Mouse (Mus musculus): ENCODE data around the gene Apba3.

The Apba3 gene

DNA sequence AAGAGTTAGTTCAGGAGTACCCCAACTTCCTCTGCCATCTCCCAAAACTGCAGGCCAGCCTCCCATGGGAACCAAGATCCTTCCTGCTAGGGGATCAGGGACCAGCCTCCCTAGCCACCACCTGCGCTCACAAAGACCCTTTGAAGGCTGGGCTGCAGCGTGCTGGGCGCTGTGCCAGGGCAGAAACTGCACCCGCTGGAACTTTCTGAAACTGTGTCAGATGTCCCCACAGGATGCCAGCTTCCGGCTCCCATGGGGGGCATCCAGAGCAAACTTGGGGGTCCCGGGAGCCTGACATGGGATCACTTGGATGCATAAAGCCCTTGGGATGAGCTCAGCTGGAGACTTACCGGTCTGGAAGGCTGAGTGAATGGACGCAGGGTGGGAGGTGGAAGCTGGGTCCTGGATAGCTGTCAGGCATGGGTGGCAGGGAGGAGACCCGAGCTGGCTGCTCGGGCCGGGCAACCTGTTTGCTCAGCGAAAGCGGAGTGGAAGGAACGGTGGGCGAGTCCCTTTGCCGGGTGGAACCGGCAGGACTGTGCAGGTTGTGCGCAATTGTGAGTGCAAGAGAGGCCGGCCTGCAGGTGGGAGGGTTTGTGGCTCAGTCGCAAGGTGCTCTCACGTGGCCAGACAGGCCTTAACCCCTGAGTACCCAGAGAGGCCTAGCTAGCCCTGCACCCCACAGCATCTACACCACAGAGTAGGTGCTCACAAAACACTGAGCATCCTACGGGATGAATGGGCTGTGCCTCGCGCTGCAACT is 24.1 kb downstream of the Apba3 start:
- DNase-seq: peak; percentile 59

DNA sequence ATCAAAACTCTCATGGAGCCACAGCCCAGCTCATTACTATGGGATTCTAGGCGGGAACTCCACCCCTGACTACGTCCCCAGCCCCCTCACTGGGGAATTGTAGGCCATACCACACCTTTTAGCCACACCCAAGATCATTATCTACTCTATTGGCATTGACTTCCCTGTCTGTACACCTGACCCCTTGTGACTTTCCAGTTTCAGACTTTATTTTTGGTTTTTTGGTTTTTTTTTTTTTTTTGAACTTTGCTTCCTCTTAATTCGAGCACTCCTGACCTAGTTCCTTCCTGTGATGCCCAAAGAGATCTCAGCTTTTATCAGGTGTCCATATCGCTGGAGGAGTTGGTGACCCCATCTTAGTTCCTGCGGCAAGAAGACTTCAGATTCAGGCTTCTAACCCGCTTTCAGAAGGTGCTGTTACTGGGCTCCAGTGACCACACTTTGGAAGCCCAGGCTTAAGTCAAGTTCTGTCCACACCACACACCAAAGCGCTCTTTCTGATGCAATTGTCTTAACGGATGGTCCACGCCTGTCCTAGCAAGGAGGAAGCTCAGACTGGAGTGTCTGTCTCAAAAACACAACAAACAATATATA is 24.8 kb downstream of the Apba3 start, which contains the start of gene Tjp3:
TSS of gene Tjp3 (minus strand) at position 71 of the 594 bp plus-strand sequence.
- DNase-seq: no peak

DNA sequence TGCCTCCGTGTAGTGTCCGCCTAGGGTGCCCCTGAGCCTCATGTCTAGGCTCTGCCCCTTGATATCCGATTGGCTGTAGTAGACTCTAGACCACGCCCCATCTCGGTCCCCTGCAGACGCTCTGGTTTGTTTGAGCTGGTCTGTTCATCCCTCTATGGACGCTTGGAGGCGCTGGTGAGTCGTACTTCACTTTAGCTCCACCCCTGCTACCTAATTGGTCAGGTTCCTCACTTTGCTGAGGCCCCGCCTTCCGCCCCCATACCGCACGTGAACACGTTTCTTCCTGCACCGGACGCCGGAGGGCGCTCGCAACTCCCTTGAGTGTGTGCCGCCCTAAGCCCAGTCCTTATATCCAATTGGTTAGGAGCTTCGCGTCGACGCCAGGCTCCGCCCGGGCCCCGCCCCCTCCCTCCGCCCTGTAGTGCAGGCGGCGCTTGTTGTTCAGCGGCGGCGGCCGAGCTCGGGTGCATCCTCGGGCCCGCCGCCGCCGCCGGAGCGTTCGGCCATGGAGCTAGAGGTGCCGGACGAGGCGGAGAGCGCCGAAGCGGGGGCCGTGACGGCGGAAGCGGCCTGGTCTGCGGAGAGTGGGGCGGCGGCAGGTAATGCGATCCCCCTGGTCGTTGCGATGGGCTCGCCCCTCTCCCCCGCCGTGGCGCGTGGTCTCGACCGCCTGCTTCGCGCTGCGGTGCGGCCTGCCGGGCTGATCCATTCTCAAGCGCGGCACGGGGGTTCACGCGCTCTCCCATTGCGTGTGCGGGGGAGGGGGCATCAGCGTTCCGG is 26.0 kb downstream of the Apba3 start, which contains the start of gene Pip5k1c:
TSS of gene Pip5k1c (plus strand) at position 410 of the 780 bp plus-strand sequence.
- peak; percentile 99 for DNase-seq

DNA sequence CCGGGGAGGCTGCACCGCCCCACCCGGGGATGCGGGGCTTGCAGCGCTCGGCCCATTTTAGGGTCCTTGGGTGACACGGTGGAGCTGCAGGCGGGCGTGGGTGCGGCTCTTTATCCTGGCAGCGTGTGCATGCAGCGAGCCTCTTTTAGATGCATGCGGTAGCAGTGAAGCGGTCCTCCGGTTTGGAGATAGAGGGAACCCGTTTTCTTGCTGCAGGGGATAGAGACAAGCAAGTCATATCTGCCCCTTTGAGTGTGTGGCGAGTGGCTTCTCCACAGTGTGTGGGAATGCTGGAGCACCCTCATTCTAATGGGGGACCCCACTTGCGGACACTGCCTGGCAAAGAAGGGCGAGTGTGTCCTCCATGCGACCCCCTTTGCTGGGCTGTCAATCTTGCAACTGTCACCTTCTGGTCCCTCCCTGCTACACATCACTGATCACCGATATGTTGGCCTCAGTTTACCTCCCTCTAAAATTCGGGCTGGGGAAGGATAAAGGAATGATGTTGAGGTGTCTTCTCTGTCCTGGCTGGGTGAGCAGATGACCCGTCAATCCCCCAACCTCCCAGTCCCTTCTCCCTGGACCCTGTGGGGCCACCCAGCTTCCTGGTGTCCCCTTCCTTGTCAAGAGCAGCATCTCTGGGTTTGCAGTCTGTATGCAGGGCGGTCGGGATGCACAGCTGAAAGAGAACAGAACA is 26.7 kb downstream of the Apba3 start:
- no peak for DNase-seq

DNA sequence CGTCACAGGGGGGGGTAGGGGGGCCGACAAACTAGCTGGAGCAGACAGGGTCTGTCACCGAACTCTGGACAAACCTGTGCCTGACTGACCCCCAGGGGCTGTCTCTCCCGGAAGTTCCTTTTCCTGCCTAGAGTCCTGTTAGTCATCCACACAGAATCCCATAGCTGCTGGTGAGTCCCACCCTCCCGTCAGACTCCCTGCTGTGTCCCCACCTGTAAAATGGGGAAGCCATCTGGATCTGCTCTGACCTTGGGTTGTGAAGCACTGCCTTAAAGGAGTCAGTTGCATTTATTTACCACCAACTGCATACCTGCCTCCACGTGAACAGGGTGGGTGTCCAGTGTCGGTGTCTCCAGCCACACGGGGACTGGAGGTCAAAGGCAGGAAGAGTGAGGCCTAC is 27.7 kb downstream of the Apba3 start:
- DNase-seq: no peak

DNA sequence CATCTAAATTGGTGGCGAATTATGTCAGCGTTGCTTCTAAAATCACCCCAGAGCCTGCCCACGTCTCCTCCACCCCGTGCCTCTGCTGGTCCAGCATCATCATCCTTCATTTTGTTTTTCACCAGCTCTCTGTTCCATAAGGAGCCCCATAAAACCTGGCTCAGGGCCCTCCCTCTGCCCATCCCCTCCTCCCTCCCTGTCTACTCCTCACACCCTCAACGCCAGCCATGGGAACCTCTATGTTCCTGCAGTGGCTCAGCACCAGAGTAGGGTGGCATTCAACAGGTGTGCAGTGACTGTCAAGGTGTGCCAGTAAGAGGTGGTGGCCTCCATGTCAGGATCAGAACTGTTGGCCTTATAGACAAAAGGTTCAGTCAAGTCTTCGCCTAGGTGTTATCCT is 28.4 kb downstream of the Apba3 start:
- DNase-seq: no peak

DNA sequence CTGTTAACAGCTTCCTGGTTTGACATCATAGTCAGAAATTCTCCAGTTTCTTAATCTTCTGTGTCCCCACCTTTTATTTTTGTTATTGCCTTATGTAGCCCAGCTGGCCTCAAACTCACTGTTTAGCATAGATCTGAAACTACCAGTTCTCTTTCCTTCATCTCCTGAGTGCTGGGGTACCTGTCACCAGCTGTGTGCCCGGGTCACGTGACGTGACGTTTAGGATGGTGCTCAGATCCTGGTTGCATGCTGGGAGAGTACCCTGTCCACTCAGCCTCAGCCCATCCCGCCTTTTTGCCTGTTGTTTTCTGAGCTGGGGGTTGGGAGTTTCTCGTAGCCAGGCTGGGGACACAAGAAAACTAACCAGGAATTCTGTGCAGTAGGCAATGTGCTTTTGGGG is 30.5 kb downstream of the Apba3 start:
- DNase-seq: no peak

DNA sequence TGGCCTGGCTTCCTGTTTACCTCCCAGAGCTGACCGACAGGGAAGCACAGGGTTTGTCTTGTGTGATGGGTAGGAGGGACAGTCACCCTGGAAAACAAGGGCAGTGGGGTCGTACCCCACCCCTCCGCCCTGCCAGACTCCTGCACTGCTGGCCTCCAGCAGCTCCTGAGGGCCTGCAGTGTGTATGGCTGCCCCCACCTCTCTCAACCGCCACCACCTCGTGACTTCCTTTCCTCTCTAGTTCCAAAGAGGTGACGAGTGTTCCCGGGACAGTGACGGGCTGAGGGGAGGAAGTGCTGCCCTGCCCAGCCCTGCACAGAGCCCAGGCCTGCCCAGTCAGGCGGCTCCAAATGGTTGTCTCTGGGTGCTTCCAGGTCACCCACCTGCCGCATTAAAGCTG is 31.1 kb downstream of the Apba3 start:
- DNase-seq: peak; percentile 73

DNA sequence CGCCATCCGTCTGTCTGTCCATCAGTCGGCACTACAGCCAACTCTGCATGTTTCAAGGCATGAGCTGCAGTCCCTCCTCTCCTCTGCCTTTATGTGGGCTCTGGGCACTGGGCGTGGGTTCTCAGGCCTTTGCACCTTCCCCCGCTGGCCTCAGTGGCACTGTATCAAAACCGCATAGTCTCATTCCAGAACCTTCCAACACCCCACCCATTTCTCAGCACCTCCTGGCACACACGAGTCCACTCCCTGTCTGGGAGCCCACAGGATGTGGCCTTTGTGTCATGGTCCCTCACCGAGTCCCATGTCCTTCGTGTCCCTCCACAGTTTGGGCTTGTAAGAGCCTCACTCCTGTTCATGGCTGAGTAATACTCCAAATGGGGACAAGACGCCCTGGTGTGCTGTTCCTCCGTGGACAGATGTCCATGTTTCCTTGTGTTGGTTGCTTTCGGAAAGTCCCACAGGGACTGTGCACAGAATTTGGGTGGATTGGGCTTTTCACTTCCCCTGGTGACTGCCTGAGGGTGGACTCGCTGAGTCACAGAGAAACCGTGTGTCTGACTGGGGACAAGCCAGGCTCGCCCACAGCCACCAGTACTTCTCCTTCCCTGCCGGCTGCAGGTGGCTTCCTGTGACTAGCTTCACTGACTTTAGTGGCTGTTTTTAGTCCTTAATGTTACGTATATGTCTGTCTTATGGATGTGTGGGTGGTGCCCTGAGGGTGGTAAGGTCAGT is 31.8 kb downstream of the Apba3 start:
- DNase-seq: no peak

DNA sequence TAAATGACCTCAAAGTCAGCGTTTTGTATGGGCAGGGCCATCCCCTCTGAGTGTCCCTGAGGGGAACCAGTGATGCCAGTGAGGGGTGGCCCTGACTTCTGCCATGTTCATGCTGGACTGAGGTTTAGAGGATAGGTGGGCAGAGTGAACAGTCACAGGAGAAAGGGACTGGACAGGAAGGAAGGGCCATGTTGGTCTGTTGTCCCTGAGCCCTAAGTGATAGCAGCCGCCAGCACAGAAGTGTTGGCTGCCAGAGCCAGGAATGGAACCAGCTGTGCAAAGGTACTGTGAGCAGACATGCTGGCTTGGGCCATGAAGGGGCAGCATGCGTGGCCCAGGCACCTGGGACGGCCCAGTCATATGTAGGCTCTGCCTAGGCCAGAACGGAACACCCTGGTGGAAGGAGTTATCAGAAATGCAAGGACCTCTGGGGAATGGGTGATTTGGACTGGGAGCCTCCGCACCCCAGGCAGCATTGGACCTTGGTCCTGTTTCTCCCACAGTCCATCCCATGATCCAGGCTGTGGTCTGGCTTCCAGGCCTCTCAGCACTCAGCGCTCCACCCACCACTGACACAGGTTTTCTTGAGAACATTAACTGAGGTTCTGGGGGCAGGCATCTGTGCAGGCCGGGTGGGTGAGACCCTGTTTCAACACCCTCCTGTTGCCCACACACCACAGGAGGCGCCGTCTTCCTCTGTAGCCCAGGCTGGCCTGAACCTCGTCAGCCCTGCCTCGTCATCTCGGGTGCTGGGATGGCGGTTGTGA is 33.0 kb downstream of the Apba3 start:
- peak; percentile 74 for DNase-seq

DNA sequence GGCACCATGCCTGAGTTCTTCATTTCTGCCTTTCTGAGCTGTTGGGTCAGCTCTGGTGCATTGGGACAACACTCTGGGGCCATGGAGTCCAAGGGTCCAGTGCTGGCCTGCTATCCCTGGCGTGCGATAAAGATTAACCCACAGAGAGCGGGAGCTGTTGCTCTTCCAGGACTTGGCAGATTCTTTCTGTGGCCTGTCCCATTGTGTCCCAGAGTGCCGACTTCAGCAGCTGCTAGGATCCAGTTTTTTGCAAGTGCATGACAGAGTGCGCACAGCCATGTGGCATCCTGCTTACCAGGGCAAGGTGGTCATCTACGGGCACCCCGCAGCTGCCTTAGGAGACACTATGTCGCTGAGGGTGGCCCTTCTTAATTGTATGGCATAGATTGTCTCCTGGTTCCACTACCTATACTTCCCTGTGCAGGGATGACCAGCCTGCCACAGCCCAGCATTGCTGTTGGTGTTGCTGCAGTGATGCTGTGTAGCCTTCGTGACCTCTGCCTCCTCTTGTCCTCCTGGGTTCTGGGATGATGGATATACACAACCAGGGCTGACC is 33.7 kb downstream of the Apba3 start:
- peak; percentile 66 for DNase-seq

DNA sequence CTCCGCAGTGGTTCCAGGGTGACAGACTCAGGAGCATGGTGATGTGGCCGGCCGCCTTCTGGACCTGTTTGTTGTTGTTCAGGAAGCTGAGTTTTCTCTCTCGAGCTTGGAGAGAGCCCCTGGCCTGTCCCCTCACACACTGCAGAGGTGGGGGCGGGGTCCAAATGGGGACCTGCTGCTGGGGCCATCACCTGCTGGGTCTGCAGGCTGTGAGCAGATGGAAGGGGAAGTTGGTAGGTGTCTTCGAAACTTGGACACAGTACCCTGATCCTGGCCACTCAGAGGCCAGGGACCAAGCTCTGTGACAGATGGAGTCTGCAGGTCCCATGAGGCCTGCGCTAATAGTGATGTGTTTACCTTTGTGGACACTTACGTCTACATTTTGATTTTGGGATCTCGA is 34.6 kb downstream of the Apba3 start:
- DNase-seq: no peak

DNA sequence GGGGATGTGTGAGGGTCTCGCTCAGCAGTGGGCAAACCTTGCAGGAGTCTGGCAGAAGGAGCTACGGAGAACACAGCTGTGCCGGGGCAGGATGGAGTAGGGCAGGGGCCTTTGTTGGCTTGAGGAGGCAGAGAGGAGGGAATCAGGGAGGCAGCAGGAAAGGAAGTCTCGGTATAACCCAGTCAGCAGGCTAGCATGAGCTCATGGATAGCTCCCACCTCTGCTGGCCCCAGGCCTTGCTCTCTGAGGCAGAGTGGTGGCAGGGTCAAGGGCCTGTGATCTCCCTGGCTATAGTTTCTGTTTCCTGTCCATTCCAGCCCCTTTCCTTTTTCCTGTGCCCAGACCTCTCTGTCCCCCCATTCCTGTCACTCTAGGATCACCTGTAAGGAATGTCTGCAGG is 35.5 kb downstream of the Apba3 start:
- peak; percentile 57 for DNase-seq

DNA sequence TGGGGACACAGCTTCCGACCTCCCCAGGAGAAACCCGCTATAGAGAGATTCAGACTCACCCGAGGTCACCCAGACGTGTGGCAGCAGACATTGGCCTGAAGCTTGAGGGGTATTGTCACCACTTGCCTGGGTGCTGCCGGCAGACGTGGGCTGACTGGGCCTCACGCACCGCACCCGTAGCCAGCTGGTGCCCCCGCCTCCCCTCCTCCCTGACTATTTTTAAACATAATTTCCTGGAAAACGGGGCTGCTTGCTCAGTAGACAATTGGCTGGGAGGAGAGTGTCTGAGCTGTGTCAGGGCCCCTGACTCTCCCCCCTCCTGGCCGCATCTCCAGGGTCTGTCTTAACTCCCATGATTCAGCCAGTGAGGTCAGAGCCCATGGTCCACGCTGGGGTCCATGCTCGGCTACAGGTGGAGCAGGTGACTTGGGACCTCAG is 36.0 kb downstream of the Apba3 start:
- peak; percentile 57 for DNase-seq

DNA sequence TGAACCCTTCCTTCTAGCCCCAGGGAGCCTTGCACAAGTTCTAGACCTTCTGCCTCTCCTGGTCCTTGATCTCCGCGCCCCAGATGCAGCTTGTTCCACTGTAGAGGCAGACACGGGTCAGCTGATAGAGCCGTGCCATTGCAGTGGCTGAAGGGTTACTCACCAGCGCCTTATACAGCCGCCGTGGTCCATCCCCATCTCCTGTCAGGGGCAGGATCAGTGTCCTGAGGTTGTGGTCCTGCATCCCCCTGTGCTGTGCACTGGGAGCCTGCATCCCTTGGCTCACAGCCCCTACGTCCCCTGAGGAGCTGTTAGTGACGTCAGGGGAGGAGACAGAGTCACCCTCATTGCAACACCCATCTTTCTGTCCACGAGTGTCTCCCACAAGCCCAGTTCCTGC is 36.5 kb downstream of the Apba3 start:
- no peak for DNase-seq

DNA sequence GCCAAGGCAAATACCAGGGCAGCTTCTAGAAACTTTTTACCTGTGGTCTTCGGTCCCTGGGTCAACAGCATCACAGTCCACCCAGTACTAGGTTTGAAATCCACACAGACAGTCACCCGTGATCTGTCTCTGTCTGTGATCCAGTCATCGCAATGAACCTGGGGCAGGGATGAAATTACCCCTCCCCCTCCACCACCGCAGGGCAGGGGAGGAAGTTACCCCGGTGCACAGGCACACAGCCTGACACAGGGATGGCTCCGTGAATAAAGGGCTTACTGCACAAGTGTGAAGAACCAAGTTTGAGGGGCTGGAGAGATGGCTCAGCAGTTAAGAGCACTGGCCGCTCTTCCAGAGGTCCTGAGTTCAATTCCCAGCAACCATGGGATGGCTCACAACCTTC is 37.0 kb downstream of the Apba3 start:
- DNase-seq: no peak

DNA sequence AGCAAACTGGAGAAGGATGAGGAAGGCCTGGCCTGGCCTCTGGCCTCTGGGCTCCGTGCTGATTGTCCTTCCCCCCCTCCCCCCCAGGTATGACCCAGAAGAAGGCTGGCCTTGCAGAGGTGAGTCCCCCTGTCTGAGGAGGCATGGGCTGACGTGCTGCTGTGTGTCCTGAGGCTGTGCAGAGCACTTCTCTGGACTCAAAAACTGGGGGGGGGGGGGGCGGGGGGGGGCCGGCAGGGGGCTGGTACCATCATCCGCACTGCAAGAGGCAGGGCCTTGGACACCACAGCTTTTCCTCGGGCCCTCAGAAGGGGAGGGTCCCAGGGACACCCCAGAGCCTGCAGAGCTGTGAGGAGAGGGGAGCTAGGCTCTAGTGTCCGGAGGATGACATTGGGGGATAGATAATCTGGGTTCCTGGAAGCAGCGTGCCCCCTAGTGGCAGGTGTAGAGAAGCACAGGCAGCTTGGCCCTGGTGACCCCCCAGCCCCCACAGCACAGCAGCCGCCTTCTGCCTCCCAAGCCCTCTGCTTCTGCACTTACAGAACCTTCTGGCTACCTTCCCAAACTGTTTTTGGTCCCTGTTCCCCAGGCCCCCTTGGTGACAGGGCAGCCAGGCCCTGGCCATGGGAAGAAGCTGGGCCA is 38.0 kb downstream of the Apba3 start:
- DNase-seq: peak; percentile 69

DNA sequence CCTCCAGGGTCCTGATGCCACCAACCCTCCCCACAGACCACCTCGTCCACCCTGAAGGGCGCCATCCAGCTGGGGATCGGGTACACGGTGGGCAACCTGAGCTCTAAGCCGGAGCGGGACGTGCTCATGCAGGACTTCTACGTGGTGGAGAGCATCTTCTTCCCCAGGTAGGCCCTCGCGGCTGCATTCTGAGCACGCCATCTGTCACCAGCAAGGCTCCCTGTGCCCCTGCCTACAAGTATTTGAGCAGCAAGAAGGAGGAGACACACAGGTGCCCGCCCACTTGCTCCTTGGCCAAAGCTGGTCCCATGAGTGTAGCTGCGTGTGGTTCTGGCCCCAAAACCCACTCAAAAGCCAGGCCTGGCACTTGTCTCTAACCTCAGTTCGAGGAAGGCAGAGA is 38.9 kb downstream of the Apba3 start:
- no peak for DNase-seq

DNA sequence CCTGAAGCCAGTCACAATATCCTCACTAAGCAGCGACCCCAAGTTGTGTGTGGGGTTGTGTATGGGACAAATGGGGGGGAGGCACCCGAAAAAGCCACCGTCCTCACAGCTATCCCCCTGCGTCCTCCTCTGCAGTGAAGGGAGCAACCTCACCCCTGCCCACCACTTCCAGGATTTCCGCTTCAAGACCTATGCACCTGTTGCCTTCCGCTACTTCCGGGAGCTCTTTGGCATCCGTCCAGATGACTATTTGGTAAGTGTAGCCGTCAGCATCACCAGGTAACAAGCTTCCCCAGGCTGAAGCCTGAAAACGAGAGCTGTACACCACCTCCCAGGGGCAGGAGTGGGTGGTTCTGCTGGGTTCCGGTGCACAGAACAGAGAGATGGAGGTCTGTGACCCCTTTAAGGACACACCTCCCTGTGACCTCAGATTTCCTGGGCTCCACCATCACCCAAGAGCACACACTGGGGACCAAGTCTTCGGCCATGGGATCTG is 39.5 kb downstream of the Apba3 start:
- no peak for DNase-seq
